Mouse (Mus musculus): Measurements from ENCODE around the gene Zfp287.

Gene Zfp287

DNA sequence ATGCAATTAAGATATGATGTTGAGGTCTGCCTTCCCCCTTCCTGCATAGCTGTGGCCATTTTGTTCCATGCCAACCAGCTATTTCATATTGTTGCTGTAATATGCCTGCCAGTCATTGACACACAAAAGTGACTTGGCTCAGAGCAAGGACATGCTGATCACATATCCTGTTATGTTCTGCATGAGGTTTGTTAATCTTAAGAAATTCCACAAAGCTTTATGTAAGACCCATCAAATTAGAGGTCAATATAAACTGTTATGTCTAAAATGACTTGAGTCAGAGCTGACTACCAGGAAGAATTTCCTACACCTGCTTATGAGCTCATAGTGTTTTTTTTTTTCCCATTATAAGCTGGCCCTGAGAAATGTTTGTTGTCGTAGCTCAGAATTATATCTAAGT, 30.5 kb downstream of the Zfp287 start:
- 76% methylated on average over 1 of the region's 1 CpGs for WGBS

GRCm38 (mm10) chr11:62699749-62700148, 32.0 kb downstream of the Zfp287 start:
- WGBS, result 75% methylated on average over 4 of the region's 4 CpGs

DNA sequence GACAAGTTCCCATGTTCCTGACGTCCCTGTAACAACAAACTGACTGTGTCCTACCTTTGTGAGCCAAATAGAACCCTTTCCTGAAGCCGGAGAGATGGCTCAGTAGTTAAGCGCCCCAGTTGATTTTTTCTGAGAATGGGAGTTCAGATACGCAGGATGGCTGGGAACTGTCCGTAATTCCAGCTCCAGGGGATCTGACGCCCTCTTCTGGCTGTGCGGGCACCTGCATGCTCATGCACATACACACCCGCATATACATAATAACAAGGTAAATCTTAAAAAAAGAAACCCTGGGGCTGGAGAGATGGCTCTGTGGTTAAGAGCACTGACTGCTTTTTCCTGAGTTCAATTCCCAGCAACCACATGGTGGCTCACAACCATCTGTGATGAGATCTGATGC, 36.6 kb downstream of the Zfp287 start:
- 96% methylated on average over 8 of the region's 8 CpGs for WGBS

DNA sequence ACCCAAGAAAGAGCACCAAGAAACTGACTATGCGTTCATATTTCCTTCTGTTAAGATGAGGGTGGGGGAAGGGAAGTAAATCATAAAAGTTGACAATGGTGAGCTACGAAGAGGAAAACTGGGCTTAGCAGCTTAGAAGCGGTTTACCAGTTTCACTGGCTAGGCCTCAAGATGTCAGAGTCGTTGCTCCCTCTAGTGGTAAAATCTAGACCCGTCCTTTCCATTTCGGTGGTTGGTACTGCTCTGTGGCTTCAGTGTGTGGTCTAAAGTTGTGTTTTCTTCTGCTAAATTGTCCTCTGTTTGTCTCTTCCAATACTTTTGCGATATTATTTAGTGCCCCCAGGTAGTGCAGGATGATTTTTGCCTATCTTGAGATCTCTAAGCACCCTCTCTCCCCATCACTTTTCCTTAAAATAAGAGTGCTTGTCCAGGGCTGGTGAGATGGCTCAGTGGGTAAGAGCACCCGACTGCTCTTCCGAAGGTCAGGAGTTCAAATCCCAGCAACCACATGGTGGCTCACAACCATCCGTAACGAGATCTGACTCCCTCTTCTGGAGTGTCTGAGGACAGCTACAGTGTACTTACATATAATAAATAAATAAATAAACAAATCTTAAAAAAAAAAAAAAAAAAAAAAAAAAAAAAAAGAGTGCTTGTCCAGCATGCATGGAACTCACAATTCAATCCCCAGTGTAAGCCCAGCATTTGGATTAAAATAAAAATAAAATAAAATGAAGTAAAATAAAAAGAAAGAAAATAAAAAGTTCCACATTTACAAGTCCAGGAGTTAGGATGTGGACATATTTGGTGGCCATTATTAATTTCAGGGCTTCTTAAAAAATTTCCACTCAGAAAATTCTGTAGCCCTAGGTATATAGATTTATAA, 38.2 kb downstream of the Zfp287 start:
- whole genome bisulfite sequencing, result 17% methylated on average over 11 of the region's 11 CpGs

DNA sequence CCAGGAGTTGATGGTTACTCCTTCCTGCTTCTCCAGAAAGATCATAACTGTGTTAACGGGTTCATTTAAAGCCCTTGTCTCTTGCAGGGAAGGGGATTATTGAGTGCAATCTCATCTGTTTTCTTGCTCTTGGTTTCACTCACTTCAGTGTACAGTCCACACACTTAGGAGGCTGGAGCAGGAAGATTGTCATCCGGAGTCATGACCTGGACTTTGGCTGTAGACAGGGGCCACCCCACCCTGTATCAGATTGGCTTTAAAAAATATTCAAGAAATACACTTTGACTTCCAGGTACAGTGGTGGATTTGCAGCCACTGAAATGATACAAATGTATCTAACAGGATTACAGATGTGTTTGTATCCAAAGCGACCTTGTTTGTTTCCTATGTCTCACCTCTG, 40.1 kb downstream of the Zfp287 start:
- WGBS, result 92% methylated on average over 3 of the region's 3 CpGs

- 78% methylated on average over 4 of the region's 4 CpGs for WGBS
Observed at GRCm38 (mm10) chr11:62679954-62680353, 51.8 kb downstream of the Zfp287 start.

DNA sequence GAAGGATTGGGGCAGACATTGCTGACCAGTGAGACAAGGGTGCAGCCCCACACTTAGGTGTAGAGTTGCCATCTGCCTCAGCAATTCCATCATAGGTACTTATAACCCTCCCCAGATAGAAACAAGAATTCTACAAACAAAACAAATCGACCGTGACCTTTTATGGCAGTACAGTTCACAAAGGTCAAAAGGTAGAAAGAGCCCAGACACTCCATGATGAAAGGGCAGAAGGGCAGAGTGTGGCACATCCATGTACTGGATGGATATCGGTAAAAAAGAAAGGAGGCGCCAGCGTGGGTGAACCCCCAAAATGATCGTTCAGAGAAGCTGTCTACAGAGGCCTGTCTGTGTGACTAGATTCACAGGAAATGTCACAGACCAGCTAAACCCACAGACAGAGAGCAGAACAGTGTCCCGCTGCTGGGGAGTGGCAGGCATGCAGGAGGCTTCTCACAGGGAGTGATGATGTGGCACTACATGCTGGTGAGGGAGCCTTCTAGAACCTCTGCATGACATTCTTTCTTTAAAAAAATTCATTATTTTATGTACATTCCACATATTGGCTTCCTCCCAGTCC, 52.8 kb downstream of the Zfp287 start:
- 93% methylated on average over 7 of the region's 7 CpGs for WGBS

DNA sequence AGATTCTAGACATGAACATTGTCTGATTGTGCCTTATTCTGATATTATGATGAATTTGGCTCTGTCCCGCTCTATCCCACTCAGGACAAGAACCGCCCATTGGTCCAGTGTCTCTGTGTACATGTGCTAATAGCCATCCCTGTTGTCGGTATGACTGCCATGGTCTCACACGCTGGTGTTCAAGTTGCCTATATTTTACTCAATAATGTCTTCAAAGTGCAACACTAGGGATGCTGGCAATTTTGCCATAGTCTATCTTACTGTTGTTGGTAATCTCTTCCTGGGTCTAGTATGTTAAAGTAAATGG, 55.5 kb downstream of the Zfp287 start:
- WGBS, result 96% methylated on average over 4 of the region's 4 CpGs

- 17% methylated on average over 17 of the region's 17 CpGs for WGBS
Observed at GRCm38 (mm10) chr11:62675480-62676289, 56.0 kb downstream of the Zfp287 start.

GRCm38 (mm10) chr11:62670006-62670405, 61.7 kb downstream of the Zfp287 start:
- WGBS, result 69% methylated on average over 6 of the region's 6 CpGs

DNA sequence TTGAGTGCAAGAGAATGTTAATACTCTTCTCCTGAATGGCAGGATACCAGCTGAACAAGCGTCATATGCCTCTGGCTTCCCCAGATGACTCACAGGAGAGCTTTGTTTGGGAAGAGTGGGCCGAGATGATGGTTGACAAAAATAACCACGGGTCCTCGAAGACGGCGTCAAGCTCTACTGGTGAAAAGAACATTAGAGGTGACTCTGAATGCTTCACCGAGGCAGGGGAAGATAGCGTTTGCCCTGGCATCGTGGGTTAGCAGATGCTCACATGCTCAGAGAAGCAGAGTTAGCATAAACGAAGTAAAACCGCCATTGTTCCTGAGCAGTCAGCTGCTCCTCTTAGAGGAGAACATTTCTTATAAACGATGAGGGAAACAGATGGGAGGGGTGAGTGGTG, 62.2 kb downstream of the Zfp287 start:
- 13% methylated on average over 12 of the region's 12 CpGs for WGBS

DNA sequence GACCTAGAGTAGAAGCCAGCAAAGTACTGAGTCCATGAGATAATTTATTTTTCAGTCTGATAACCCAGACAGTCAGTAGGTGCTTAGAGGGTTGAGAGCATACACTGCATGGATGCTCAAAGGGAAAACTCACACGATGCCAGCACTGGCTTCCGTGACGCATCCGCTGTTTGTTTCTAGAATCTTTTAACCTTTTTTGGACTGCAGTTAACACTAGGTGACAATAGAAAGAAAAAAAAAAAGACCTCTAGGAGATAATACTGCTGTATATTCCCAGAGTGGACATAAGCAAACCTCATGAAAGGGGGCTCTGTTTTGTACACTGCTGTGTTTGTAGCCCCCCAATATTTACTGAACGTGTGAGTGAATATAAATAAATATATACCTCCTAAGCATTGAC, 62.7 kb downstream of the Zfp287 start:
- 53% methylated on average over 5 of the region's 5 CpGs for WGBS

GRCm38 (mm10) chr11:62664250-62664649, 67.5 kb downstream of the Zfp287 start:
- 91% methylated on average over 6 of the region's 6 CpGs for WGBS

DNA sequence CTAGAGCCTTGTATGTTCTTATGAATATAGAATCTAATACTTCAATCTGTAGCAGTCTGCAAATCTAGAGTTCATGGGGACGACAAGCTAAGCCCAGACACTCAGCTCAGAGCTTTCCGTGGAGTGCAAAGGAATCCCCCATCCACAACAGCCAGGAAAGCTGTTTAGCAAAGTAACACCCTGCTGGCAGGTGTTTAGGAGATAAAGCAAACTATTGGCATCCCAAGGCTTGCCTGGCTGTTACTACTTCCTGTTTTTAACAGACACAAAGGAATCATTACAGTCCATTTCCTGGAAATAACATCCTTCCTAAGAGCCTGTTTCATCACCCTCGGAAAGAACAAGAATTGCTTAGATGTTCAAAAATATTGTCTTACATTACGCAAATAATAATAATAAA, 70.8 kb downstream of the Zfp287 start:
- 64% methylated on average over 4 of the region's 4 CpGs for WGBS

DNA sequence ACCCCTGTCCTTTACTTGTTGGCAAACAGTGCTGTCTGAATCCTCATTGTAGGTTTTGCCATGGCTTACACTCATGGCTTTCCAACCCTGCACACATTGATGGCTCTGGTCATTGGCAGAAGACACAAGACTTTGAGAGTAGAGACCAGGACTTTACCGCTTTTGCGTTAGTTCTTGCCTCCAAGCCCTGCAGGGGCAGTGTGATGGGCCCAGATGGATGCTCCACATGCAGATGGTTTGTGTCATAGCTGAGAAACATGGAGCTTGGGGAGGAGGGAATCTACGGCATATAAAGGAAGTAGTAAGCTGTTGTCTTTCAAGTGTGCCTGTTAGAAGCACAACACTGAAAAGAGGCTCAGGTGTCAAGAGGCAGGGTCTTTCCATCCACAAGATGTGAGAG, 79.6 kb downstream of the Zfp287 start:
- WGBS, result 70% methylated on average over 3 of the region's 3 CpGs

GRCm38 (mm10) chr11:62651563-62651962, 80.1 kb downstream of the Zfp287 start:
- 61% methylated on average over 3 of the region's 3 CpGs for WGBS

Data from cerebral cortex, adult 2 months (tissue).